Mouse (Mus musculus): Measurements from ENCODE around the gene Cacna1d.

Cacna1d gene

DNA sequence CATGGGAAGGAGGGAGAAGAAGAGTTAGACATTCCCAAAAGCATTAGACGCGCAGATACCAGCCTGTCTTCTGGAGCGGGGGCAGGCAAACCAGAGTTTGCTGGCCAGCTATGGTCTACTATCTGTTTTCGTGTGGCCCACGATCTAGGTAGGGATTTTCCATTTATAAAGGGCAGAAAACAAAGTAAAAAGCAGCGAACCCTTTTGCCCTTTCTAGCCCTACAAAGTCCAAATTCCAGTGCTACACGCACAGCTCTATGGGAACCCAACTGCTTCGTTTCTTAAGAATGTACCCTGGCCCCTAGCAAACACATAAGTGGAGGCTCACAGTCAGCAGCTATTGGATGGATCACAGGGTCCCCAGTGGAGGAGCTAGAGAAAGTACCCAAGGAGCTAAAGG is 441.0 kb downstream of the Cacna1d start:
- in situ Hi-C loops (cut with MboI; ENCODE audit: unreplicated experiment in 2 of 2): no loop called here

DNA sequence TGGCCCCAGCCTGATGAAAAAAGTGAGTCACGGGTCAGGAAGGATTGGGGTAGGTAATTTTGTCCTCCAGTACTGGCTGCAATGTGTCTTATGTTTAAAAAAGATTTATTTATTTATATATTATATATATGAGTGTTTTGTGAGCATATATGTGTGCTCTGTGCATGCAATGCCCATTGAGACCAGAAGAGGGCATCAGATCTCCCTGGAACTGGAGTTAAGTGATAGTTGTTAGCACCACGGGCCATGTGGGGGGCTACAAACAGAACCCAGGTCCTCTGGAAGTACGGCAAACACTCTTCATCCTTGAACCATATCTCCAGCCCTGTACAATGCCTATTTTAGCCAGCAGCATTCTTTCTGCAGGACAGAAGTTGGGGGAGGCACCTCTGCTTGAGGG is 443.2 kb downstream of the Cacna1d start:
- in situ Hi-C loops (cut with MboI; ENCODE audit: unreplicated experiment in 2 of 2): no loop called here

DNA sequence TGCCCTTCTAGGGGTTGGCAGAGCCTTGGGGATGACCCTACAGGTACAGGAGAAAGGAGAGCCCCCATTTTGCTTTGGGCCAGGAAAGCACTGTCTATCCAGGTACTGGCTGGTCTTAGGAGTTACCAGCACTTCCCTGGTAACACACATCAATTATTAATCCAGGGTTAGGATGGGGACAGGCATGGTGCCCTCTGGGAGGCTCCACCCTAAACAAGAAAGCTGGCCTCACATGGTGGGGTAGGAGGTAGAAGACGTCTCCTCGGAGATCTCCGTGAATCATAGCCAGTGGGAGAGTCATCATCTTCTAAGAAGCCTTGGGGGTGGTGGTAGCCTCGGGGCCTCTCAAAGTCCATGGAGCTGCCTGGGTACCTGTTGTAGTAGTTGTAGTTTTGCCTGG is 444.3 kb downstream of the Cacna1d start:
- in situ Hi-C loops (cut with MboI; ENCODE audit: unreplicated experiment in 2 of 2): no loop called here

DNA sequence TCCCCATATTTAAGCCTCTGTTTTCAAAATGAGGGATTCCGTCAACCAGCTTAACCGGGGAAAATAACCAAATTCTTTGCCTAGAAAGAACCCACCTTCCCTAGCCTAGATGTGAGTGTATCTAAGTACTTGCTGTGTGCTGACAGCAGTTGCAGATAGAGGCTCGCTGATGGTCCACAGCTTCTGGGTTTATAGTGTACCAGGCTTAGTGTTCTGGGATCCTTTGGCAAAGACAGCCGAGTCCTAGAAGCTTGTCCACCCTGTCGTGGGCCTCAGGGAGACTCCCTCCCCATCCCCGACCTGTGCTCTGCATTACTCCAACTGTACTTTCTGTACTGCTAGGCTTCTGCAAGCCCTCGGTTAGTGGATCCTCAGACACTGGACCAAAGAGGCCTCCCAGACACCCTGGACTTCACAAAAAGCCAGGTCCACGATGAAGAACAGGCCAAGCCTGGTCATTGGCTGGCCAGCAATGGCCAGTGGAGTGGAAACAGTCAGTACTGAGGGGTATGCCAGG is 445.5 kb downstream of the Cacna1d start:
- in situ Hi-C loops (cut with MboI; ENCODE audit: unreplicated experiment in 2 of 2): no loop called here

DNA sequence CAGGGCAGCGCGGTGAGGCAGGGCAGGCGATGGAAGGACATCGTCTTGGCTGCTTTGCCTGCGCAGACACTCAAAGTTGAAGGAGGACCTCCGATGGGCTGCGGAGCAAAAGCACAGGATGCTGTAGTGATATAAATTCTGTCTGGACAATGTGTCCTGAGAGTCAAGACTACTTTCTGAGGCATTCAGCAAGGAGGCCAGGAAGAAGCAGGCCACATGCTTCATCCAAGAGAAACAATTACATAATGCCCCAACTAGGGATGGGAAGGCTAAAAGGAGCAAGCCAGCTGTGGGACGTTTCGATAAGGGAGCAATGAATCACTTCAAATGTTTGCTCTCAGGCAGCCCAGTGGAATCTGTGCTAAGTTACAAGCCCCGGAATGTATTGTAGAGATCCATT is 446.0 kb downstream of the Cacna1d start:
- in situ Hi-C loops (cut with MboI; ENCODE audit: unreplicated experiment in 2 of 2): no loop called here

DNA sequence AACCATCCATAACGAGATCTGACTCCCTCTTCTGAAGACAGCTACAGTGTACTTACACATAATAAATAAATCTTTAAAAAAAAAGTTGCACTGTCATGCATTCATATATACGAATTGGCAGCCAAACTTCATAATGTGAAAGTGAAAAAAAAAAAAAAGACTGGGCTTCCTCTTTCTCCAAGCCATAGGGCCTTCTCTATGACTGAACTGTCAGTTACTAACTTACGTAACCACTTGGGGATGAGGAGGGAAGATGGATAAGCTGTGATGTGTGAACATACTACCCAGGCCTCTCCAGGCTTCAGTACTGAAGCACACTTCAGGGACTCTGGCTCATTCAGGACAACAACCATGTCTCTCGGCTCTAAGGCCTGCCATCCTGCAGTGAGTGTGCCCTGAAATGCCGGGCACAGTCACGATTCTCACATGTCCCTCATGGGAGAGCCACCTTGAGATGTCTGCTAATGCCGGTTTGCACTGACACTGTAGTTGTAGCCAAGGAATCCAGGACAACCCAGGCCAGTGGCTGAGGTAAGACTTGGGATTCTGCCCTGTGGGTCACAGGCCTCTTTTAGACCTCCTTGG is 447.8 kb downstream of the Cacna1d start:
- in situ Hi-C loops (cut with MboI; ENCODE audit: unreplicated experiment in 2 of 2): no loop called here

DNA sequence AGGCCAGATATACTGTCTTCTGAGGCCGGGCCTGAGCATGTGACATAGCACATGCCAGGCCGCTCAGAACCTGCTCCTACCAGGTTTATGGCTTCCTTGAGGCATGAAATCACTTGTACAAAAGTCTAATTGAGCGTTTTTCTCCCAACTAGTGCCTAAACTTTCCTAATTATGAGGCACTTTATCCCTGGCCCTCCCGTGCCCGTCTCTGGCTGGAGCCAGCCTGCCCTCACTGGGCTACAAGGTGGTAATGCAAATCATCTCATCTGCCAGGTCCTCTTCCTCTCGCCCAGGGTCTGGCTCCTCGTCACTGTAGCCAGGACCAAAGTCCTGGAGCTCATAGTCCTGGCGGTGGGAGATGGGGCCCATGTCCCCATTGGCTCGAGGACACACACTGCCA is 449.4 kb downstream of the Cacna1d start:
- in situ Hi-C loops (cut with MboI; ENCODE audit: unreplicated experiment in 2 of 2): no loop called here

DNA sequence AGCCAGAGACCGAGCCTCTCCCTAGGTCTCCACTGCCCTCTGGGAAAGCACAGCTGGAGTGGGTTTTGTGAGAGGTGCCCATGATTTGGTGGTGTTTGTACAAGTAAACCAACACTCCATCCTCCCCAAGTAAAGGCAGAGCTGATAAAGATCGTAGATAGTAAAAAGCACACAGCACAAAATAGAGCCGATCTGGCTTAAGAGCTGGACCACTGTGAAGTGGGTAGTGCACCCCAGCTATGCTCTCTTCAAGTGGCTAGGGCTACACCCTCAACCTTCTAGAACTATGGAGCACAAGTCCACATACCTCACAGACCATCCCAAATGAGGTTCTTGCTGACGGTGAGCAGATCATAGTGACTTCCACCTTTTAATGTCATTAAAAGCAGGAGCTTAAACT is 451.8 kb downstream of the Cacna1d start:
- in situ Hi-C loops (cut with MboI; ENCODE audit: unreplicated experiment in 2 of 2): no loop called here

DNA sequence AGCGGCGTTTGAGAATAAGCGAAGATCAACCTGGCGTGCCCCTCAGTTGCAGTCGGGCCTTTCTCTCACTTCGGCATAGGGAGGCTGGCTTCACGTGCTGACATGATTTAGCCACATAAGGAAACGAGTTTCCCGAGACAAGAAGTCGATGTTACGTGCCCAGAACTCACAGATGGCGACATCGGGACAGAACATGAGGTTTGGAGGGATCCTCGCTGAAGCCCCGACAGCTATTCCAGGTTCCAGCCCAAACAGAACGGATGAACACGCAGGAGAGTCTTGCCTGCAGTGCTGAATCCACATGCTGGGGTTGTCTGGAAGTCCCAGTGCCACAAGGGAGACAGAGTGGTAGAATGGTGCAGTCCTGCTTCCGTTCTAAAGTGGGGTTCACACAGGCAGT is 452.8 kb downstream of the Cacna1d start:
- in situ Hi-C loops (cut with MboI; ENCODE audit: unreplicated experiment in 2 of 2): no loop called here

DNA sequence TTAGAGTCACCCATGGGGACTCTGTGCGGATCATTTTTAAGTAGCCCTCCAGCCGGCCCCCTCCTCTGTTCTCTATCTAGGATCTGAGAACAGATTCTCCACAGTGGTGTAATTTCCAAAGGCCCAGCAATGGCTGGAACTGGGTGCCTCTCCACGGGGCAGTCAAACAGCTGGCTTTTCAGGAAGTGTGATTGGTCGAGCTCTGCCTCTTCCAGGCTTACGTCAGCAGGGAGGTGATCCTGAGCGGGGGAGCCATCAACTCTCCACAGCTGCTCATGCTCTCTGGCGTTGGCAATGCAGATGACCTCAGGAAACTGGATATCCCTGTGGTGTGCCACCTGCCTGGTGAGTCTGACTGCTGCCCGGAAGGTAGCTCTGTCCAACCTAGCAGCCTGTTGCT is 457.9 kb downstream of the Cacna1d start:
- in situ Hi-C loops (cut with MboI; ENCODE audit: unreplicated experiment in 2 of 2): no loop called here

DNA sequence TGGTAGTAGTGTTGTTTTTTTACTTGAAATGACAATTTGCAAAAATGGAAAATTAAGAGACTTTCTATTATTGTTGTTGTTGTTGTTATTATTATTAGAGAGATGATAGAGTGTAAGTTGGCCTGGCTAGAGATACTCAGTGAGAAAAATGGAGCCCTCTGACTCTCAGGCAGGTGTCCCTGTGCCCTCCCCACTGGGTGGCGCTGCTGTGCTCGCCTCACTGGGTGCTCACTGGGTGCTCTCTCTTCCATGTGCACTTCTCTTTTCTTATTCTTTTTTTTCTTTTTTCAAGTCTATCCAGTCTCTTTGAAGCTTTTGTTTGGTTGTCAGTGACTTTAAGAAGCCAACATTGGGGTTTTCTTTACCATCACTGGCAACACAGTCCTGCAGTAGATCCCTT is 463.9 kb downstream of the Cacna1d start:
- in situ Hi-C loops (cut with MboI; ENCODE audit: unreplicated experiment in 2 of 2): no loop called here

DNA sequence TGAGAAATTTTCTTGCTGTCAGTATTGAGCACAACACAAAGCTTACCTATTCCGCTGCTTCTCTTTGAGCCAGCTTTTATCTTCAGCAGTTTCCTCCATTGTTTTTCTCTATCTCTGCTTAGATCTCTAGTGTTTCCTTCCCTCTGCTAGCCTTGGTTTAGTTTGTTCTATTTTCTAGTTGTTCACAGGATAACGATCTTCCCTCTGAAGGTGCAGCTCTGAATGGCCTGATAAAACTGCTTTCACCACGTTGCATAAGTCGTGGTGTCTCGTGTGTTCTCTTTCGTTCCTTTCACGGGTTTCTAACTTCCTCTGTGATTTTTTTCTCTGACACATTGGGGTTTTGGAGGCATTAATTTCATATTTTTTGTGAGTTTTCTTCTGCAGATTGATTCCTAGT is 466.9 kb downstream of the Cacna1d start:
- in situ Hi-C loops (cut with MboI; ENCODE audit: unreplicated experiment in 2 of 2): no loop called here

DNA sequence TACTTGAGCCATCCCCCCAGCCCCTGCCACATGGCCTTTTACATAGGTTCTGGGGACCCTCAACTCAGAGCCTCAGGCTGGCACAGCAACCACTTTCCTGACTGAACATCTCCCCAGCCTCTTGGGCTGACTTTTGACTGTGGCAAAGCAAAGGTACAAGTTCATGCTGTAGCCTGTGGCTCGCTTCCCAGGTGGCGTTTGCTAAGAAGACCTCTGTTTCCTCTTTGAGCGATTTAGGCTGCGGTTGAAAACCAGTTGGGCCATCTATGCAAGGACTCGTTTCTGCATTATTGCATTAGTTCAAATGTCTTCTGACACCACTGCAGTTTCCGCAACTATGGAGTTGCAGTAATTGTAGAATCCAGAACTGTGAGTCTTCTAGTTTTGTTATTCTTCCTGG is 468.8 kb downstream of the Cacna1d start:
- in situ Hi-C loops (cut with MboI; ENCODE audit: unreplicated experiment in 2 of 2): no loop called here

DNA sequence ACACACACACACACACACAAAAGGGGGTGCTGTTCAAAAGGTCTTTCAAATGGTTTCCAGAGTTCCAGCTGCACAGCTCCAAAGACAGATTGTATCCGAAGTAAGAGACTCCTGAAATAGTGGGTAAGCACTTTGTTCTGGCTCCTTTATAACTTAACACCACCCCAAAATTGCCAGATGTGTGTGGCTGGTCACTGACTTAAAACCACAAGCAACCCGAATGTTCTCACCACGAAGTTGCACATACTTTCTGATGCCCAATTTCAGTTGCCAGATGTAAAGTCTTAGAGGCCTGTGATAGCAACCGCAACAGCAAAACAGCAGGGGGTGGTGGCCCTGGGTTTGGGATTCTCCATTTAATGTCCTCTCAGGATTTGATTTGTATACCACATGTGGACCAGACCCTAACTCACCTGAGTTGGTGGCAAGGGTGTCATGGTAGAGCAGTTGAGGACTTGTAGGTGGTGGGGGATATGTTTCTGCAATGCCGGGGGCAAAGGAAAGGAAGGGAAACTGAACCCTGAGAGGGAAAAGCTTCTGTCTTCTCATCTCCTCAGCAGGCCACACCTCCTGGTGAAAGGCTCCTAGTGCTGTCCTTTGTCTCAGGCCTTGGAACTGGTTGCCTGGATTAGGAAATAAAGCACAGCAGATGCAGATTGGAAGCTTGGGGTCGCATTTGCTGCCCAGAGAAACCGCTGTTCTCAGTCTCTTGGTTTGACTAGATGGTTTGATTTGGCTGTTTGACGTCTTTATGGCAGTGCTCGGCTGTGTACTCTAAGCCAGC is 471.3 kb downstream of the Cacna1d start:
- in situ Hi-C loops (cut with MboI; ENCODE audit: unreplicated experiment in 2 of 2): no loop called here

DNA sequence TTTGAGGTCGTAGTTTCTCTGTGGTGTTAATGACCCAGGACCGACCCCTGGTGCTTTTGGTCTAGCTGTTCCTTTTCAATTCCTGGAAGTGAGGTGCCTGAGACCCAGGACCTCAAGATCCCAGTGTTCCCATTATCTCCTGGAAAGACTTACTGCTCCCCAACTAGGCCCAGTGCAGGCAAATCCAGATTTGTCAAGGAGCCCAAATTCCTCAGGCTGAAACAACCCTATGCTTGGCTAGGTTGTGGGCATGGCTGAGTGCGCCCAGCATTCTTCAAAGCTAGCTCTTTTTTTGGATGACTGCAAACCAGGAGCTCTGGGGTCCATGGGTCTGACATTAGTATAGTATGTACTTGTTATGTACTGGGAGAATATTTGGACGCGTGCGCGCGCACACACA is 471.9 kb downstream of the Cacna1d start:
- in situ Hi-C loops (cut with MboI; ENCODE audit: unreplicated experiment in 2 of 2): no loop called here

DNA sequence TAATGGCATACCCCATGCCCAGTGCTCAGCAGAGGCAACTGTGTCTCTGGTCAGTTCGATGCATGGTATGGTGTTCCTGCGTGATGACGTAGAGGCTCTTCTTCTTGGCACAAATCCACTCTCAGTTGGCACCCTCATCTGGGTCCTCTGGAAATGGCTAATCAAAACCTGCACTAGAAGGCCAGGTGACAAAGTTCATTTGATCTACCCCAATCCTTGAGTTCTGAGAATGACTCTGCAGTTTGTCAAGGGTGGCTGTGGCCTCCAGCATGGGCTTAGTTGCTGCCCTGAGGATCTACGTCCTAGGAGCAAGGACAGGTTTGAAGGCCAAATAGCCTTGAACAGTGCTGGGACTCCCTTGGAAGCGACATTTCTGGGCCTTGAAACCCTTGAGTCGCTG is 472.4 kb downstream of the Cacna1d start:
- in situ Hi-C loops (cut with MboI; ENCODE audit: unreplicated experiment in 2 of 2): no loop called here

DNA sequence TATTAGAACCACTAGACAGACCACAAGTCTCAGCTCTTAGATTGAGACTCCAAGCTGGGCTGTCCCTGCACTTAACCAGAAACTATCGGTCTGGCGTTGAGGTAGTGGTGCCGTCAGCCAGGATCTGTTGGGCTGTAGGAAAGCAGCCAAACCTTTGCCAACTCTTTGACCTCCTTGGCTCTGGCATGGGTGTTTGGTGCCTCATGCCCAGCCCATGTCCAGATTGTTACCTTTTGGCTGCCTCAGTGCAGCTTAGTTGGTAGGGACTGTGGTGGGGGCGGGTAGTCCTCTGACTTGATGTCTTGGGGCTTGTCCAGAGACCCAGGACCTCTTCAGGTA is 472.8 kb downstream of the Cacna1d start:
- in situ Hi-C loops (cut with MboI; ENCODE audit: unreplicated experiment in 2 of 2): no loop called here

DNA sequence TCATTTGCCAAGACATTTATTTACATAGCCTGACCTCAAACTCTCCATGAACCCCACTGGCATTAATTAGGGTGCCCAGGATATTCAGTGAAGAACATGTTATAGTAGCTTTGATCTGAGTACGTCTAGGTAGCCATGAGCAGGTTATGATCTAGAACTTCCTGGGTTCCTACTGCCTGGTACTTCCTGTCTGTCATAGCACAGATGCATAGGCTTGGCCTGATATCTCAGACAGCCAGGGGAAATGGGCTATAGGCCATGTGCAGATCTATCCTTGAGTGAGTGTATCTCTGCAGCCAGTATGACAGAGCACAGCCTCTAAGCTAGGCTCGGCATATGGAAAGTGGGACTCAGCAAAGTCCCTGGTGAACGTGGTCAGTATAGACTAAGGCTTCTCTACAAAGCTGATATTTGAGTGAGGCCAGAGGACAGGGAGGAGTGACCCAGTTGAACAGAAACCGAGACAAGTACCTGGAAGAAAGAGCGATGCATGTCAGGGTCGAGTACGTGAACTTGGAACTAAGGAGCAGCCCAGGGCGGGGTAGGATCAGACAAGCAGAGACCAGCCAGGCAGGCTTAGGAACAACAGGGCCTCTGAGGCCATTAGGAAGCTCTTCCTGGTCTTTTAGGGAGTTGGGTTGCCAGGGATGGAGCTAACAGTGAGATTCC is 473.3 kb downstream of the Cacna1d start:
- in situ Hi-C loops (cut with MboI; ENCODE audit: unreplicated experiment in 2 of 2): no loop called here

DNA sequence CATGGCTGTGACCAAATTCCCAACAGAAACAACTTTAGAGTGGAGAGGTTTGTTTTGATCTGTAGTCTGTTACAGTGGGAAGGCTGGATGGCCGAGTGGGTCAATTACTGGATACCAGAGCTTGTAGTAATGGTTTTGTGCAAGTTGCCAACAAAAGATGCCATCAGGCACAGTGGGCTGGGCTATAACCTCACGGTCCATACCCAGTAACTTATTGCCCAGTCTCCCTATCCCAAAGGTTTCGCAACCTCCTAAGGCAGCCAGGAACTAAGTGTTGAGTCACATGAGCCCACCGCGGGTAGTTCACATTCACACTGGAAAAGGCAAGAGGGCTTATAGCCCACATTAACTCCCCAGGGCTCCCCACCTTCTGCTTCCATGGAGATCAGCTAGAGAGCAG is 474.6 kb downstream of the Cacna1d start:
- in situ Hi-C loops (cut with MboI; ENCODE audit: unreplicated experiment in 2 of 2): no loop called here

DNA sequence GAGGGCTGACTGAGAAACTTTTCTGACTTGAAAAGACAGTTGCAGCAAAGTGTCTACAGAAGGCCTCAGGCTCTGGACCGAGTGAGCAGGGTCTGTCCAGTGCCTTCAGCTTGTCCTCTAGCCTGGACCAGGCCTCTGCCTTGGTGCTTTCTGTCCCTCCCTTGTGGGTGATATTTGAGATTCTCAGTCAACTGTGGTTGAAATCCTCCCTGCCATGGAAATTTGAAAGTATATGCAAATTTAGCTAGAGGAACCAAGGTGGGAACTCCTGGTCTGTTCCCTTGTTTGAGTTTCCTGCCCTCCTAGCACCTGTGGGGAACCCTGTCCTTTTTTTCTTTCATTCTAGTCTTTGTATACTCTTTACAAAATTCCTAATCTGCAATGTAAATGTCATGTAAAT is 476.2 kb downstream of the Cacna1d start:
- in situ Hi-C loops (cut with MboI; ENCODE audit: unreplicated experiment in 2 of 2): no loop called here

DNA sequence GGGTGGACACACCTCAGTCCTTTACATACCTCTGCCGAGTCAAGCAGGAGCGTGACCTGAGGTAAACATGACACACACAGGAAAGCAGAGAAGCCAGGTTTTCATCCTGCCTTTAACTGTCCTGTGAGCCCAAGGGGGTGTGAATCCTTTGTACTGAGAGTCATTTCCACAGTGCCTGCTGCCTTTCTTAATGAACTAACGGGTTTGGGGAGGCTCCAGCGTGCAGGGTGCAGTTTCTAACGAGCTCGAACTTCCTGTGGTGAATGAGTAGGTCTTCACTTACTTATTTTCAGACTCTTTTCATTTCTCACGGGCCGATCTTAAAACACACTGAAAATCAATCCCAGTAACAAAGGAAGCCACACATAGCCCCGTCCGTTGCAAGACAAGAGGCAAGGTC is 476.8 kb downstream of the Cacna1d start:
- in situ Hi-C loops (cut with MboI; ENCODE audit: unreplicated experiment in 2 of 2): no loop called here

All from v-Abl transformed pro-B cells (cell line).